Mouse (Mus musculus) neural tube, embryonic 11.5 days (tissue): ENCODE results near the gene Nr1h2. TPM values are rescaled to one million over a fixed set of nuclear protein-coding genes. Genes with fewer than 3 reads are reported as not detected.

ENCODE experiments used
- ATAC-seq: fragments of 200-750 bp; cut with Nextera tagmentation; 2 replicates; pipeline ENCODE4 v1.8.0; 2017; ENCODE audit warnings: moderate number of reproducible peaks, mild to moderate bottlenecking, moderate TSS enrichment, moderate library complexity; ENCODE audit not compliant: insufficient read depth, low FRiP score, low TSS enrichment
- DNase-seq: peaks from one replicate; pipeline ENCODE4 v3.0.0-alpha.2; 2015; ENCODE audit warnings: low spot score
- H3K27ac ChIP-seq: fragments of 300-500 bp; sonication (generic); 2 replicates; pipeline ENCODE4 v1.5.1; 2014; ENCODE audit warnings: low read depth, mild to moderate bottlenecking, low read length
- H3K27me3 ChIP-seq: fragments of 300-500 bp; sonication (generic); 2 replicates; pipeline ENCODE4 v1.6.1; 2014; ENCODE audit warnings: mild to moderate bottlenecking, low read length, mixed read lengths; ENCODE audit not compliant: control insufficient read depth, insufficient read depth
- H3K36me3 ChIP-seq: fragments of 300-500 bp; sonication (generic); 2 replicates; pipeline ENCODE4 v1.6.1; 2014; ENCODE audit warnings: mild to moderate bottlenecking, low read length, moderate library complexity, mixed read lengths; ENCODE audit not compliant: control insufficient read depth, insufficient read depth
- H3K4me1 ChIP-seq: fragments of 300-500 bp; sonication (generic); 2 replicates; pipeline ENCODE4 v1.6.1; 2014; ENCODE audit warnings: low read length, mixed read lengths; ENCODE audit not compliant: control insufficient read depth, insufficient read depth
- H3K4me2 ChIP-seq: fragments of 300-500 bp; sonication (generic); 2 replicates; pipeline ENCODE4 v1.6.1; 2014; ENCODE audit warnings: low read depth, mild to moderate bottlenecking, moderate library complexity
- H3K4me3 ChIP-seq: fragments of 300-500 bp; sonication (generic); 2 replicates; pipeline ENCODE4 v1.5.1; 2014; ENCODE audit warnings: low read depth, low read length
- H3K9ac ChIP-seq: fragments of 300-500 bp; sonication (generic); 2 replicates; pipeline ENCODE4 v1.6.1; 2014; ENCODE audit warnings: mild to moderate bottlenecking, low read length
- H3K9me3 ChIP-seq: fragments of 300-500 bp; sonication (generic); 2 replicates; pipeline ENCODE4 v1.6.1; 2016; ENCODE audit warnings: low read length; ENCODE audit not compliant: control insufficient read depth
- WGBS: fragments of 180-500 bp; shearing (Covaris S2); extraction: QIAGEN DNeasy Blood & Tissue Kit; methylation state at CpG from one replicate; pipeline ENCODE4 v1.1.7; 2014; 5-methylcytosine and 5-hydroxymethylcytosine counted together
- polyA plus RNA-seq: library from polyadenylated mRNA; unstranded; fragments of >200 nt; fragmentation: Nextera tagmentation; extraction: Ambion mirVana; gene quantifications from 2 replicates; pipeline ENCODE4 v1.2.1, GENCODE M21; 2014

Gene Nr1h2
- polyA plus RNA-seq, 1 experiment from 2014 or later = 71.9 TPM

- no peaks in the 10 kb centered on the region for H3K27me3 ChIP-seq
- no peak overlapping the region for H3K4me3 ChIP-seq
- H3K27ac ChIP-seq = no peak overlapping the region
- H3K4me1 ChIP-seq = peaks cover 13% of the 10 kb centered on the region
- H3K36me3 ChIP-seq = peaks cover 9% of the 10 kb centered on the region; the same call in 1 of the 2 replicates
- ATAC-seq (no peak), DNase-seq (no peak)
- H3K9ac ChIP-seq = no peak overlapping the region
- H3K9me3 ChIP-seq = 0 out of 2 replicates have a peak, but pooled peaks cover 2% of the 10 kb centered on the region
- 96% methylated on average over 12 of the region's 12 CpGs for whole genome bisulfite sequencing
- no peak overlapping the region for H3K4me2 ChIP-seq
Observed at GRCm38 (mm10) chr7:44550409-44550678, 3.4 kb downstream of the Nr1h2 start.

- H3K9ac ChIP-seq = no peak overlapping the region
- WGBS = 96% methylated on average over 23 of the region's 23 CpGs
- H3K27me3 ChIP-seq = no peaks in the 10 kb centered on the region
- H3K36me3 ChIP-seq = peaks cover 9% of the 10 kb centered on the region; the same call in 1 of the 2 replicates
- no peak overlapping the region for H3K4me3 ChIP-seq
- H3K9me3 ChIP-seq = 0 out of 2 replicates have a peak, but pooled peaks cover 2% of the 10 kb centered on the region
- ATAC-seq (no peak), DNase-seq (no peak)
- no peak overlapping the region for H3K4me2 ChIP-seq
- H3K4me1 ChIP-seq = peaks cover 13% of the 10 kb centered on the region
- no peak overlapping the region for H3K27ac ChIP-seq
Observed at GRCm38 (mm10) chr7:44549621-44550408, 3.9 kb downstream of the Nr1h2 start.

GRCm38 (mm10) chr7:44548497-44549087 lies 5.2 kb downstream of the Nr1h2 start, which contains the start of gene Pold1:
Pold1 (minus strand) TSS chr7:44548849.
- Histone ChIP-seq H3K27ac (no peak within 1 kb of the TSS), H3K4me2 (peak within 1 kb of the TSS; percentile 73), H3K9me3 (0 out of 2 replicates have a peak, but pooled peaks cover 2% of the 10 kb centered on the region), H3K9ac (peak within 1 kb of the TSS; percentile 60), H3K36me3 (peaks cover 9% of the 10 kb centered on the region; the same call in 1 of the 2 replicates), H3K4me1 (peaks cover 13% of the 10 kb centered on the region), H3K4me3 (peak within 1 kb of the TSS; percentile 38), H3K27me3 (no peaks in the 10 kb centered on the region)
- peak; percentile 87 for ATAC-seq
- peak; percentile 100 for DNase-seq
- WGBS = under 1% methylated on average over 43 of the region's 43 CpGs

- WGBS = 25% methylated on average over 5 of the region's 5 CpGs
- peaks cover 9% of the 10 kb centered on the region; the same call in 1 of the 2 replicates for H3K36me3 ChIP-seq
- no peak for ATAC-seq
- peak overlapping the region; percentile 73 for H3K4me2 ChIP-seq
- H3K4me1 ChIP-seq = peaks cover 11% of the 10 kb centered on the region
- H3K27ac ChIP-seq = no peak overlapping the region
- peak overlapping the region; percentile 38 for H3K4me3 ChIP-seq
- peak overlapping the region; percentile 60 for H3K9ac ChIP-seq
- H3K9me3 ChIP-seq = 0 out of 2 replicates have a peak, but pooled peaks cover 2% of the 10 kb centered on the region
- no peaks in the 10 kb centered on the region for H3K27me3 ChIP-seq
- DNase-seq = no peak
Observed at GRCm38 (mm10) chr7:44547725-44548124, 6.0 kb downstream of the Nr1h2 start.

GRCm38 (mm10) chr7:44547041-44547440 lies 6.7 kb downstream of the Nr1h2 start:
- DNase-seq (no peak), ATAC-seq (no peak)
- Histone ChIP-seq H3K36me3 (peaks cover 9% of the 10 kb centered on the region; the same call in 1 of the 2 replicates), H3K4me1 (peaks cover 10% of the 10 kb centered on the region), H3K27ac (no peak overlapping the region), H3K9me3 (0 out of 2 replicates have a peak, but pooled peaks cover 2% of the 10 kb centered on the region), H3K4me2 (peak overlapping the region; percentile 73; the same call in 1 of the 2 replicates), H3K9ac (no peak overlapping the region), H3K4me3 (no peak overlapping the region), H3K27me3 (no peaks in the 10 kb centered on the region)
- 99% methylated on average over 13 of the region's 13 CpGs for WGBS

GRCm38 (mm10) chr7:44546274-44546673 lies 7.5 kb downstream of the Nr1h2 start:
- H3K9me3 ChIP-seq = 0 out of 2 replicates have a peak, but pooled peaks cover 2% of the 10 kb centered on the region
- 96% methylated on average over 3 of the region's 3 CpGs for WGBS
- no peak overlapping the region for H3K27ac ChIP-seq
- DNase-seq (no peak), ATAC-seq (no peak)
- peaks cover 2% of the 10 kb centered on the region; the same call in 1 of the 2 replicates for H3K36me3 ChIP-seq
- H3K9ac ChIP-seq = no peak overlapping the region
- H3K27me3 ChIP-seq = no peaks in the 10 kb centered on the region
- H3K4me2 ChIP-seq = no peak overlapping the region
- no peak overlapping the region for H3K4me3 ChIP-seq
- peaks cover 10% of the 10 kb centered on the region for H3K4me1 ChIP-seq

GRCm38 (mm10) chr7:44543071-44543470 lies 10.7 kb downstream of the Nr1h2 start:
- 83% methylated on average over 12 of the region's 12 CpGs for WGBS
- no peak for DNase-seq
- Histone ChIP-seq H3K9ac (no peak overlapping the region), H3K9me3 (0 out of 2 replicates have a peak, but pooled peaks cover 2% of the 10 kb centered on the region), H3K36me3 (peaks cover 17% of the 10 kb centered on the region), H3K27ac (no peak overlapping the region), H3K4me1 (peaks cover 9% of the 10 kb centered on the region), H3K4me2 (no peak overlapping the region), H3K27me3 (no peaks in the 10 kb centered on the region), H3K4me3 (no peak overlapping the region)
- ATAC-seq = no peak

GRCm38 (mm10) chr7:44542555-44542954 lies 11.2 kb downstream of the Nr1h2 start:
- Histone ChIP-seq H3K36me3 (peaks cover 17% of the 10 kb centered on the region), H3K27me3 (no peaks in the 10 kb centered on the region), H3K27ac (no peak overlapping the region), H3K9me3 (0 out of 2 replicates have a peak, but pooled peaks cover 2% of the 10 kb centered on the region), H3K4me3 (no peak overlapping the region), H3K9ac (no peak overlapping the region), H3K4me1 (peaks cover 4% of the 10 kb centered on the region), H3K4me2 (no peak overlapping the region)
- ATAC-seq (no peak), DNase-seq (no peak)
- 95% methylated on average over 11 of the region's 11 CpGs for WGBS
